ENCODE assay signal across 11 mouse cellular contexts in the genomic region with DNA sequence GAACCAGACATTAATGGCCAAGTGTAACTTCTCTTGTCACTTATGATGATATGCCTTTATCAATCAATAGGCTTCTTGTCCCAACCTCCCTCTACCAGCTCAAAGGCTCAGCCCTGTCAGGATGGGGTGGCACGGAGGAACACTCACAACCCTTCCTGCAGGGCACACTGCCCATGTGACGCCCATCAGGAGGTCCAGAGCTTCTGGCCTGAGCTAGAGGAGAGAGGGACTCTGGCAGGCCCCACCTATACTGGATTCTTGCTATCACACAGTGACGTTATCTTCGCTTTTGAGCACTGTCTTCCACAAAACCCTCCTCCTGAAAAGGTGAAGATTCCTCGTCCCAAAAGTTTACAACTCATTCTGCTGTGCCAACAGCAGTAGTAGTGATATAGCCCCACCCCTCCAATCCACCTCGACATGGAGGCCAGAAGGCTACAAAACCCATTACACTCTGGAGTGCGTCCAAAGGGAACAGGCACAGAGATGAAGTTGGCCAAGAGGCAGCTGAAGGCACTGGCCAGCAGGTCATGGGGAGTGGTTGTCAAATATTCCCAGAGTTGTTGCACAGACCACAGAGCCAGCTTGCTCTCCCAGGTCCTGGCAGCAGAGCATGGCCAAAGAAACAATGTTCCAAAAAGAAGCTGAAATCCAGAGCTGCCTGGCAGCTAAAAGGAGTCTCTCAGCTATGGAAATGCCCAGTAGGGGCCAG. TPM values are rescaled to one million over a fixed set of nuclear protein-coding genes. Genes with fewer than 3 reads are reported as not detected.
DNase-seq lines count a peak whose midpoint lies in the region; ATAC-seq lines count a peak whose summit lies in the region.
"Had no signal": no experiment of that assay in that cellular context is flagged by ENCODE, and none has a peak within 500 bp of the region (broad histone marks: within the 10 kb centered on the region; RNA-seq: fewer than 3 reads in every experiment).

No protein-coding gene starts in this region.

- no peak overlapping the region for H3K9ac ChIP-seq in heart, embryonic 16.5 days (ENCODE audit: low read length)
- H3K9ac ChIP-seq: intestine, embryonic 15.5 days had no signal

- no peak for DNase-seq in frontal cortex, postnatal 14 days (ENCODE audit: low spot score in 2 of 2)
- peak; percentile 85 for DNase-seq in lung, postnatal 36 days
- DNase-seq in spleen, adult 12 weeks (ENCODE audit: low spot score) = no peak
- no peak for DNase-seq in thymus, postnatal 25 days
- DNase-seq: thymus, postnatal 36 days had no signal

- H3K36me3 ChIP-seq in megakaryocyte, embryonic 14.5 days (replicated peaks; ENCODE audit: low read length) = peaks cover 77% of the 10 kb centered on the region
- H3K36me3 ChIP-seq in heart, embryonic 16.5 days (ENCODE audit: control insufficient read depth, insufficient read depth) = no peaks in the 10 kb centered on the region
- H3K36me3 ChIP-seq: intestine, embryonic 15.5 days had no signal

- peak overlapping the region; percentile 10; the same call in 1 of the 2 replicates for H3K27ac ChIP-seq in heart, embryonic 16.5 days (ENCODE audit: low read length)
- H3K27ac ChIP-seq: intestine, embryonic 15.5 days had no signal

- peaks cover 99% of the 10 kb centered on the region for H3K4me1 ChIP-seq in megakaryocyte, embryonic 14.5 days
- peaks cover 47% of the 10 kb centered on the region for H3K4me1 ChIP-seq in heart, embryonic 16.5 days (ENCODE audit: control insufficient read depth, insufficient read depth, low read length)

- 0 out of 2 replicates have a peak, but pooled peaks have one; percentile 29 for ATAC-seq in frontal cortex, adult (ENCODE audit: low TSS enrichment)
- no peak for ATAC-seq in megakaryocyte, adult 5-6 weeks (ENCODE audit: poor library complexity, severe bottlenecking)
- no peak for ATAC-seq in heart, embryonic 16.5 days (replicated peaks; ENCODE audit: extremely low read depth, insufficient read depth, low FRiP score)

- H3K27me3 ChIP-seq in megakaryocyte, embryonic 14.5 days (replicated peaks) = peaks cover 2% of the 10 kb centered on the region
- H3K27me3 ChIP-seq in heart, embryonic 16.5 days (ENCODE audit: control insufficient read depth, insufficient read depth, low read length) = no peaks in the 10 kb centered on the region
- H3K27me3 ChIP-seq: intestine, embryonic 15.5 days had no signal

- H3K9me3 ChIP-seq in megakaryocyte, embryonic 14.5 days = no peaks in the 10 kb centered on the region
- no peaks in the 10 kb centered on the region for H3K9me3 ChIP-seq in heart, embryonic 16.5 days (replicated peaks; ENCODE audit: control insufficient read depth, low read length)
- H3K9me3 ChIP-seq: intestine, embryonic 15.5 days had no signal

- peak overlapping the region; percentile 59 for H3K4me3 ChIP-seq in megakaryocyte, embryonic 14.5 days (replicated peaks)
- no peak overlapping the region for H3K4me3 ChIP-seq in heart, embryonic 16.5 days (ENCODE audit: low read length)
- H3K4me3 ChIP-seq: intestine, embryonic 15.5 days had no signal

- no peak overlapping the region for H3K4me2 ChIP-seq in heart, embryonic 16.5 days (ENCODE audit: low read depth, low read length)
- H3K4me2 ChIP-seq: intestine, embryonic 15.5 days; midbrain, embryonic 11.5 days had no signal

- 67% methylated on average over 7 of the region's 7 CpGs for WGBS in heart, embryonic 16.5 days

RNA-seq across cellular contexts. Expression of a gene that starts 34.9 kb away (rescaled TPM):
- polyA plus RNA-seq in megakaryocyte, embryonic 14.5 days (2012; ENCODE audit: insufficient read depth, low replicate concordance) = 87.8 and 156 TPM in 2 replicates
- not detected in 2 replicates for total RNA-seq in megakaryocyte, adult 5-6 weeks (2015)
- total RNA-seq in megakaryocyte, adult 5-6 weeks (2017) = 0.26 and 1.3 TPM in 2 replicates
- 138 and 151 TPM in 2 replicates for polyA plus RNA-seq in heart, embryonic 16.5 days (2015; fragmentation: Nextera tagmentation; extraction: Ambion mirVana)
